Mouse (Mus musculus) lung, adult 2 months (tissue): ENCODE data around the gene Rnf130.

Experiments
- CTCF ChIP-seq: fragments of 200-500 bp; IDR thresholded peaks from 2 replicates; pipeline ENCODE4 v1.5.1; 2011; ENCODE audit warnings: mild to moderate bottlenecking, low read length, control low read depth; ENCODE audit not compliant: insufficient read depth
- POLR2A ChIP-seq: fragments of 200-500 bp; IDR thresholded peaks from 2 replicates; pipeline ENCODE4 v1.6.1; 2011; ENCODE audit warnings: low read depth, mild to moderate bottlenecking, control low read depth, low read length, borderline replicate concordance; ENCODE audit errors: extremely low read depth

DNA sequence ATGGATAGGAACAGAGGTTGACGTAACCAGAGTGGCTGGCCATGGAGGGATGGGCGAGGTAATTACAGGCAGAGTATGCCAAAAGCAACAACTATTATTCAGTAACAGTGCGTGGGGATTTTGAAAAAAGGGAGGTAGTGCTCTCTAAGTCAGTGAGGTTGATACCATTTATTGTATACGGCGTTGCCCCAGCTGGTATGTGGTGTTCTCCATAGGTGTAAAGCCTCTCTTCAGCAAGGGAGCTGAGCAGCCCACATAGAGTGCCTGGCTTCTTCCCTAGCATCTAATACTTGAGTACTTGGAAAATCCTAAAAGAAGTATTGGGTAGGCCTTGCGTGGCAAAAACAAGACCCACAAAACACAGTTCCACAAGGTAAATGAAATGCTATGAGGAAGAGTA lies 33.1 kb downstream of the Rnf130 start:
- no peak for TF ChIP-seq CTCF
- TF ChIP-seq POLR2A, result no peak
